35 mouse cellular contexts compared by ENCODE assay signal in genomic region chr9:89762017-89762416, GRCm38 (mm10). TPM values are rescaled to one million over a fixed set of nuclear protein-coding genes. Genes with fewer than 3 reads are reported as not detected.
"Had no signal": no experiment of that assay in that cellular context is flagged by ENCODE, and none has a peak within 500 bp of the region (broad histone marks: within the 10 kb centered on the region; RNA-seq: fewer than 3 reads in every experiment).

No protein-coding gene starts in this region.

- H3K4me1 ChIP-seq: embryonic facial prominence, embryonic 10.5 days; embryonic facial prominence, embryonic 12.5 days; embryonic facial prominence, embryonic 13.5 days; embryonic facial prominence, embryonic 15.5 days; forebrain, embryonic 10.5 days; forebrain, embryonic 12.5 days; forebrain, embryonic 13.5 days; forebrain, embryonic 15.5 days had no signal

- H3K9me3 ChIP-seq: embryonic facial prominence, embryonic 10.5 days; embryonic facial prominence, embryonic 12.5 days; embryonic facial prominence, embryonic 13.5 days; embryonic facial prominence, embryonic 15.5 days; forebrain, embryonic 10.5 days; forebrain, embryonic 12.5 days; forebrain, embryonic 13.5 days; forebrain, embryonic 15.5 days had no signal

- H3K4me2 ChIP-seq: embryonic facial prominence, embryonic 12.5 days; embryonic facial prominence, embryonic 13.5 days; embryonic facial prominence, embryonic 15.5 days; forebrain, embryonic 12.5 days; forebrain, embryonic 13.5 days; forebrain, embryonic 15.5 days had no signal

- H3K27me3 ChIP-seq: embryonic facial prominence, embryonic 12.5 days; embryonic facial prominence, embryonic 13.5 days; embryonic facial prominence, embryonic 15.5 days; forebrain, embryonic 12.5 days; forebrain, embryonic 13.5 days; forebrain, embryonic 15.5 days had no signal

- H3K4me3 ChIP-seq: embryonic facial prominence, embryonic 10.5 days; embryonic facial prominence, embryonic 12.5 days; embryonic facial prominence, embryonic 13.5 days; embryonic facial prominence, embryonic 15.5 days; erythroblast, embryonic 14.5 days; forebrain, embryonic 10.5 days; forebrain, embryonic 12.5 days; forebrain, embryonic 13.5 days; forebrain, embryonic 15.5 days; gastrocnemius, adult 2 months had no signal

- H3K9ac ChIP-seq: embryonic facial prominence, embryonic 12.5 days; embryonic facial prominence, embryonic 13.5 days; embryonic facial prominence, embryonic 15.5 days; forebrain, embryonic 12.5 days; forebrain, embryonic 13.5 days; forebrain, embryonic 15.5 days; forebrain, postnatal 0 days had no signal

- H3K27ac ChIP-seq: embryonic facial prominence, embryonic 10.5 days; embryonic facial prominence, embryonic 12.5 days; embryonic facial prominence, embryonic 13.5 days; embryonic facial prominence, embryonic 15.5 days; forebrain, embryonic 10.5 days; forebrain, embryonic 12.5 days; forebrain, embryonic 13.5 days; forebrain, embryonic 15.5 days; gastrocnemius, adult 2 months had no signal

- DNase-seq: cerebellum, adult 18-20 months; cerebellum, adult 2 months; cerebellum, adult 8-10 months; cerebellum, adult 9-10 months; cerebellum, adult 9-11 months; cerebellum, postnatal 10 days; cerebellum, postnatal 14 days; cerebellum, postnatal 25 days; cerebellum, postnatal 36 days; embryo, embryonic 11 days; forebrain, postnatal 0 days; gastrocnemius, adult 2 months; gastrocnemius, postnatal 10 days; gastrocnemius, postnatal 14 days; gastrocnemius, postnatal 25 days; gastrocnemius, postnatal 36 days; heart, adult 11 months had no signal

- ATAC-seq: forebrain, embryonic 13.5 days; forebrain, embryonic 14.5 days; forebrain, embryonic 15.5 days; forebrain, embryonic 16.5 days; forebrain, postnatal 0 days had no signal

- H3K36me3 ChIP-seq: embryonic facial prominence, embryonic 10.5 days; embryonic facial prominence, embryonic 12.5 days; embryonic facial prominence, embryonic 13.5 days; embryonic facial prominence, embryonic 15.5 days; forebrain, embryonic 10.5 days; forebrain, embryonic 12.5 days; forebrain, embryonic 15.5 days had no signal

RNA-seq across cellular contexts. Expression of gene Ankrd34c, which starts 23.7 kb away (rescaled TPM):
- total RNA-seq: common myeloid progenitor, adult 5-6 weeks; gastrocnemius, adult 18-20 months; gastrocnemius, adult 2 months; gastrocnemius, adult 8-10 months; gastrocnemius, postnatal 10 days; gastrocnemius, postnatal 14 days; gastrocnemius, postnatal 25 days; gastrocnemius, postnatal 36 days; gastrocnemius, postnatal 4 days; granulocyte monocyte progenitor cell, adult 5-6 weeks had no signal
- polyA plus RNA-seq: embryonic facial prominence, embryonic 13.5 days; embryonic facial prominence, embryonic 14.5 days; embryonic facial prominence, embryonic 15.5 days; erythroblast, embryonic 14.5 days; forebrain, embryonic 10.5 days; forebrain, embryonic 11.5 days; forebrain, embryonic 12.5 days; forebrain, embryonic 13.5 days had no signal
